Mouse (Mus musculus) megakaryocyte, embryonic 14.5 days (primary cell): Measurements from ENCODE around the gene Atpaf2.

Experiments used
- FLI1 ChIP-seq: IDR thresholded peaks from 2 replicates; pipeline ENCODE4 v1.6.1; 2012; ENCODE audit warnings: low read length, inconsistent platforms, mixed read lengths
- GATA1 ChIP-seq: IDR thresholded peaks from 3 replicates; pipeline ENCODE4 v1.6.1; 2012; ENCODE audit warnings: mixed read lengths, low read length, inconsistent platforms, borderline replicate concordance

DNA sequence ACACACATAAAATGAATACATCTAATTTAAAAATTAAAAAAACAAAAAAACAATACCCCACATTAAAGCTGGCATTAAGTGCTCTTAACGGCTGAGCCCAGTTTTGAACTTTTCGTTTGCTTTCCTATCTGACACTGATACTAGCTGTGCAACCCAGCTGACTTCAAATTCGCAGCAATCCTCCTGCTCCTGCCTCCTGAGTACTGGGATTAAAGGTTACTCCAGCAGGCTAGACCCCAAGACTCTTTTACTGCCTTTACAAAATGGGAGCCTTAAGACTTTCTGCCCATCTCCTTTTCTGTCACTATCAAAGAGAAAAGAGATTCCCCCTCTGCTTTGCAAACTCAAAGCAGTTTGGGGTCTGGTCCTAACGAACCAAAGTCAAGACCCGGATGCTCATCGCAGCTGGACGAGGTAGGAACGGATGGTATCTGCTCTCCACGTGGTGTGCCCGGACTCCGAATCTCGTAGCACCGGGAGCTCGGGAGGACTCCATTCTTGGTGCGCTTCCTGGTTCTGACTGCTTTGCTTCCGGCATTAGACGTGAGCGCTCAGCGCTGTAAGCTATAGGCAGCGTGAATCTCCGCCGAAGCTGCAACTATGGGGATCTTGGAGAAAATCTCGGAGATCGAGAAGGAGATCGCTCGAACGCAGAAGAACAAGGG lies 36.0 kb upstream of the Atpaf2 start, which contains the start of gene Drg2:
- TF ChIP-seq GATA1, result no peak
- TF ChIP-seq FLI1, result no peak
